Mouse (Mus musculus): ENCODE results near the gene Upk3b. TPM values are rescaled to one million over a fixed set of nuclear protein-coding genes. Genes with fewer than 3 reads are reported as not detected.
A peak's percentile ranks its signal among the peaks of the same experiment; 100 is the strongest.
"Not testable (repeated sequence)": the region's sequence is repeated elsewhere in the genome, so short reads cannot be mapped to it uniquely, and the experiment has no call there.

Upk3b gene
- total RNA-seq, 2 experiments from 2014 or later: 20.0 to 28.8 TPM

DNA sequence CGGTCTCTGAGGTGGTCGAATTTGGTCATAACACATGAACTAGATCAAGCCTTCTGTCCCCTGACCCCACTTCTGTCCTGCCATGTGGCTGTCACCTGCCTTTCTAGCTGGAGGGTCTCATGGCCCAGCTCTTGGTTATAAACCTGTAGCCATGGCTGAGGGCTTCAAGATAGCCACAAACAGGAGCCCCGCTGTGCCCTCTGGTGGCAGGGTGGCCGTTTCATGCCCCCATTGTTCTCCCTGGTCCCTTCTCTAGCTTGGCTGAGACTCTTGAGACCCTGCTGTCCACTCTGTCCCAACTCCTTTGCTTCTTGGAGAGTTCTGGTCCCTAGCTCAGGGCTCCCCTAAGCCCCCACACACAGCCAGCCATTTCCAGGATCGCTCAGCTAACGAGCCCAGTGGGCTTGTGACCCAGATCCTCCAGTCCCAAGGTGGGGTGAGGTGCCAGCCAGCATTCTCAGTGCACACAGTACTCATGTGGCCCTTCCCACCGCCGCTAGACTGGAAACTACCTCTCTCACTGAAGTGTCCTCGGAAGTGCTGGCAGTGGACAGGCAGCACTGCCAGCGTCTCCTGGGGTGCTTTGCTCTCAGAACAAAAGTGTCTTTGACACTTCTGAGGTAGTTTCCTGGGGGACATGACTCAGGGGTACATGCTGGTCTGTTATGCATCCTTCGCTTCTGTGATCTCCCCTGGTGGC is 10.5 kb upstream of the Upk3b start:
- intact Hi-C loops (cut with DNase I): loop anchor here (5.0 kb wide), 1 partner anchor 45 kb away; the partner anchor contains the start of gene Zp3
- DNase-seq (ENCODE audit: low spot score): no peak

GRCm38 (mm10) chr5:136034868-136035267 is 3.4 kb upstream of the Upk3b start:
- intact Hi-C loops (cut with DNase I): no loop called here
- no peak for DNase-seq (ENCODE audit: low spot score)

DNA sequence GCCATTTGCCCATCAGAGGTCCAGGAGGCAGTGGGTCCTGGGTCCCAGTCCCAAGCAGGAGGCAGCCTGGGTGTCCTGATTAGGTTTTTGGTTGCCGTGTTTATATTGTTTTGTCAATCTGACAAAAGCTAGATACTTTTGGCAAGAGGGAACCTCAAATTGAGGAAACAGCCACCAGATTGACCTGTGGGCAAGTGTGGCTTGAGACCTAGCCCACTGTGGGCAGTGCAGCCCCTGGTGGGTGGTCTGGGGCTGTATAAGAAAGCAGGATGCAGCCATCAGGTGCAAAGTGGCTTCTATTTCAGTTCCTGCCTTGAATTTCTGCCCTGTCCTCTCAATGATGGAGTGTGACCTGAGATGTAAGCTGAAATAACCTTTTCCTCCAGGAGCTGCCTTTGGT is 3.0 kb upstream of the Upk3b start:
- intact Hi-C loops (cut with DNase I): no loop called here

GRCm38 (mm10) chr5:136036667-136037066 is 1.6 kb upstream of the Upk3b start:
- intact Hi-C loops (cut with DNase I): no loop called here
- DNase-seq (ENCODE audit: low spot score): no peak

More for the DNA sequence above, 3.0 kb upstream of the Upk3b start:
- DNase-seq (ENCODE audit: low spot score): no peak

DNA sequence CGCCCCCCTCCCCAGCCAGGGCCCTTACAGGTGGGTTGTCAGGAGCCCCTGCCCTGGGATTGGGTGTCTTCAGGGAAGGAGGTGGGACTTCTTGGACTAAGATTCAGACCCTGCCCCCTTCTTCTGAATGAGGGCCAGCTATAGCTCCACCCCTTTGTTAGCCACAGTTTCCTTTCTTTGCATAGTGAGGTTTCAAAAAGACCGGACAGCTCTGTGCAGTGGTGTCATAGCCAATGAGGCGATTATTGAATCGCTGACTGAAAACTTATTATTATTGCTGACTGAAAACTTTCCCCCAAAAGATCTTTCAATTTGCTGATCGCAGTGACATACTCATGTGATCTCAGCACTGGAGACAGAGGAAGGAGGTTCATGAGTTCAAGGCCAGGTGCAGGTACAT is 1.9 kb downstream of the Upk3b start:
- intact Hi-C loops (cut with DNase I): no loop called here
- DNase-seq (ENCODE audit: low spot score): no peak

- no peak for DNase-seq (ENCODE audit: low spot score)
- intact Hi-C loops (cut with DNase I): no loop called here
These were observed 3.0 kb downstream of the Upk3b start for GRCm38 (mm10) chr5:136041260-136041659.

DNA sequence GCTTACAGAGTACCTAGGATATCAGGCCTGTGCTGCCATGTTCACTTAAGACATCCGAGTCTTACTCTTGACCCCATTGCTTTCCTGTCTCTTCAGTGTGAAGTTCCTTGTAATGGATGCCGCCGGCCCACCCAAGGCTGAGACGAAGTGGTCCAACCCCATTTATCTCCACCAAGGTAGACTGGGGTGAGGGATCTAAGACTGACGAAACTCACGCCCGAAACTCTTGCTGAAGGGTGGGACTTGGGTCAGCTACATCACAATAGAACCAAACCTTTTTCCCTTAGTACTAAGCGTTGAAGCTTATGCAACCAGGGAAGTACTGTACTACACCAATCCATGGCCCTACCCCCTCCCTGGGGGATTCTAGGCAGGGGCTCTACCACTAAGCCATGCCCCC is 3.4 kb downstream of the Upk3b start:
- intact Hi-C loops (cut with DNase I): no loop called here
- DNase-seq (ENCODE audit: low spot score): no peak

GRCm38 (mm10) chr5:136044865-136045264 is 6.6 kb downstream of the Upk3b start:
- no peak for DNase-seq (ENCODE audit: low spot score)
- intact Hi-C loops (cut with DNase I): loop anchor here (1.0 to 5.0 kb wide), 3 partner anchors 16 to 63 kb away; partner anchors contain the start of gene Zp3

GRCm38 (mm10) chr5:136045408-136045807 is 7.1 kb downstream of the Upk3b start:
- intact Hi-C loops (cut with DNase I): loop anchor here (1.0 to 5.0 kb wide), 3 partner anchors 16 to 63 kb away; partner anchors contain the start of gene Zp3
- no peak for DNase-seq (ENCODE audit: low spot score)

- intact Hi-C loops (cut with DNase I): loop anchor here (1.0 to 5.0 kb wide), 3 partner anchors 15 to 64 kb away; partner anchors contain the start of gene Zp3
- DNase-seq (ENCODE audit: low spot score): peak; percentile 29
These were observed 7.7 kb downstream of the Upk3b start for GRCm38 (mm10) chr5:136045987-136046386.

GRCm38 (mm10) chr5:136048541-136048940 is 10.2 kb downstream of the Upk3b start:
- not testable (repeated sequence) for DNase-seq (ENCODE audit: low spot score)
- intact Hi-C loops (cut with DNase I): loop anchor here (5.0 kb wide), 2 partner anchors 39 to 66 kb away; partner anchors contain the start of gene Zp3

- intact Hi-C loops (cut with DNase I): loop anchor here (5.0 kb wide), 2 partner anchors 37 to 68 kb away; partner anchors contain the start of gene Zp3
- no peak for DNase-seq (ENCODE audit: low spot score)
These were observed 11.6 kb downstream of the Upk3b start for GRCm38 (mm10) chr5:136049926-136050325.

- intact Hi-C loops (cut with DNase I): no loop called here
- DNase-seq (ENCODE audit: low spot score): peak; percentile 38
These were observed 13.2 kb downstream of the Upk3b start for GRCm38 (mm10) chr5:136051231-136052085.

- intact Hi-C loops (cut with DNase I): no loop called here
These were observed 14.8 kb downstream of the Upk3b start for GRCm38 (mm10) chr5:136052861-136053655.

GRCm38 (mm10) chr5:136054301-136055077 is 16.2 kb downstream of the Upk3b start, which contains the start of gene Upk3bl:
Gene Upk3bl (plus strand): TSS chr5:136054492.
- no peak for DNase-seq (ENCODE audit: low spot score)
- intact Hi-C loops (cut with DNase I): no loop called here

More at GRCm38 (mm10) chr5:136052861-136053655, 14.8 kb downstream of the Upk3b start:
- DNase-seq (ENCODE audit: low spot score): no peak

- intact Hi-C loops (cut with DNase I): no loop called here
- no peak for DNase-seq (ENCODE audit: low spot score)
These were observed 17.8 kb downstream of the Upk3b start for GRCm38 (mm10) chr5:136056062-136056461.

GRCm38 (mm10) chr5:136057085-136057484 is 18.8 kb downstream of the Upk3b start:
- DNase-seq (ENCODE audit: low spot score): no peak
- intact Hi-C loops (cut with DNase I): no loop called here

DNA sequence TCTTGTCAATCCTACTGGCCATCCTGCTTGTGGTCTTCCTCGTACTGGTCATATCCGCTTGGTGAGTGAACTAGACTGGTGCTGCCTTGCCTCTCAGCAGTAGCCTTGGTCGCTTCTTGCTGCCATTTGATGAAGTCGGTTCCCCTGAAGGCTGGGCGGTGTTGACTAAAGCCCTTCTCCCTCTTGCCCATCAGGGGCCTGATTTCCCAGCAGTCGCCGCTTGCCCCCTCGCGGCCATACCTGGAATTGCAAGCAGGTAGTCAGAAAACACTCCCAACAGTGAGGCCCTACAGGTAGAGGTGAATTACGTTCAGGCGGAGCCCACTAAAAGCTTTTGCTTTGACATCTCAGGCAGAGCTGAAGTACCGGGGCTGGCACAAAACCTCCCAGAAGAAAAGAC is 23.3 kb downstream of the Upk3b start:
- intact Hi-C loops (cut with DNase I): loop anchor here (1.0 to 5.0 kb wide), 5 partner anchors 16 to 184 kb away; no protein-coding TSS in a partner anchor
- DNase-seq (ENCODE audit: low spot score): peak; percentile 45

GRCm38 (mm10) chr5:136063920-136064319 is 25.6 kb downstream of the Upk3b start:
- intact Hi-C loops (cut with DNase I): loop anchor here (5.0 kb wide), 3 partner anchors 97 to 187 kb away; no protein-coding TSS in a partner anchor
- DNase-seq (ENCODE audit: low spot score): no peak

All from heart, postnatal 25 days (tissue).